Mouse (Mus musculus): ENCODE measurements at regions not wholly inside any gene's neighbourhood (a gene's known extent, or its start where the extent isn't known, plus 50 kb on each side); places are given as distances from the start of the nearest gene placed in this dataset.

DNA sequence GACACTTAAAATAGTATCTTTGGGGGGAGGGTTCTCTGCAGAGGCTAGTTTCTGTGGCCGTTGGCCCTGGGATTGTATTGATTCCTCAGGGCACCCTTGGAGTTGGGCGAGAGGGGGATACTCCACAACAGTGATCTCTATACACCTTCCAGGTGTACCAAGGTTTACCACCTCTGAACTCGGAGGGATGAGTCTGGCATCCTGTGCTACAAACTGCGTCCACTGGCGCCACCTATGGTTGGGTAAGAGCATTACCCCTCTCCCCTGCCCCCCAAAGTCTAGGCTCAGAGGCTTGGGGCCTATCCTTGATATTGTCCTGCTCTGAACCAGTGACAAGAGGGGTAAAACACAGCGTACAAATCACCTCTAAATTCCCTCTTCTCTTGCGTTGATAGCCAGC is 62.2 kb downstream of the Gm17728 start:
- Histone ChIP-seq H3K9me3 (replicated peaks; ENCODE audit: control insufficient read depth, low read length, poor library complexity, severe bottlenecking) (no peaks in the 10 kb centered on the region), H3K9ac (ENCODE audit: low read depth, low read length) (no peak overlapping the region), H3K27ac (ENCODE audit: low read length) (no peak overlapping the region), H3K4me2 (ENCODE audit: low read length) (no peak overlapping the region), H3K4me1 (ENCODE audit: control insufficient read depth, insufficient read depth, low read length) (no peaks in the 10 kb centered on the region), H3K27me3 (ENCODE audit: control insufficient read depth, insufficient read depth, low read depth, low read length) (no peaks in the 10 kb centered on the region), H3K4me3 (ENCODE audit: low read depth, low read length) (no peak overlapping the region), H3K36me3 (ENCODE audit: control insufficient read depth, insufficient read depth, low read length) (no peaks in the 10 kb centered on the region)
- 73% methylated on average over 7 of the region's 7 CpGs for WGBS
- ATAC-seq, result no peak

DNA sequence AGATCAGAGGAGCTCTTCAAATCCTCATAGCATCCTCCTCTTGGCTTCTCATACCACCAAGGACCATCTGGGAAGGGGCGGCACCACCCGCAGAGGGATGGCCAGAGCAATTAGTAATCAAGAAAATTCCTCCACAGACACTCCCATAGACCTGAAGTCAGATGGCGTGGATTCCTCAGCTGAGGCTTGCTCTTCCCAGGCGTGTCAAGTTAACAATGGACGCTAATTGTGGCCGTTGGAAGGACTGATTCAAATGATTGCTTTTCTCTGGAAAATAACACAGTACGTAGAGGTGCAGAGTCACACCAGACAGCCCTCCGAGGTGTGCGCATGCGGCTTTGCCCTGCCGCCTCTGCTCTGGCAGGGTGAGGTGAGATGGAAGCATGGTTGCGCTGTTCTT is 62.7 kb downstream of the Gm17728 start:
- WGBS, result 79% methylated on average over 12 of the region's 12 CpGs
- Histone ChIP-seq H3K9ac (ENCODE audit: low read depth, low read length) (no peak overlapping the region), H3K36me3 (ENCODE audit: control insufficient read depth, insufficient read depth, low read length) (no peaks in the 10 kb centered on the region), H3K27ac (ENCODE audit: low read length) (no peak overlapping the region), H3K4me1 (ENCODE audit: control insufficient read depth, insufficient read depth, low read length) (no peaks in the 10 kb centered on the region), H3K27me3 (ENCODE audit: control insufficient read depth, insufficient read depth, low read depth, low read length) (no peaks in the 10 kb centered on the region), H3K4me2 (ENCODE audit: low read length) (no peak overlapping the region), H3K4me3 (ENCODE audit: low read depth, low read length) (no peak overlapping the region), H3K9me3 (replicated peaks; ENCODE audit: control insufficient read depth, low read length, poor library complexity, severe bottlenecking) (no peaks in the 10 kb centered on the region)
- ATAC-seq, result no peak

DNA sequence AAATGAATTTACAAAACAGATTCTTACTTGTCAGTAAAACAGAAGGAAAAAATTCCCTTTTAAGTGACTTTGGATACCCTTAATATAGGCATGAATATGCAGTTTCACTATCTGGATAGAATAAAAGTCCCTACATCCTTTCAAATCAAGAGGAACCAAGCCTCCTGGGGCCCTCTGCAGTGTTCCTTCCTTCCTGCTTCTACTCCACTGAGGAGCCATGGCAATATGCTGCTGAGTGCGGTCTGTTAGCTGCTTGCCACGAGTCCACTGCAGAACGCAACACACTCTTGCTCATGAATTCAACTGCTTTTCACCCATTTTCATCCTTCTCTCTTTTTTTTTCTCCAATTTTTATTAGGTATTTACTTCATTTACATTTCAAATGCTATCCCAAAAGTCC is 107.5 kb downstream of the Gm17728 start:
- Histone ChIP-seq H3K9ac (ENCODE audit: low read depth, low read length) (no peak overlapping the region), H3K27me3 (ENCODE audit: control insufficient read depth, insufficient read depth, low read depth, low read length) (no peaks in the 10 kb centered on the region), H3K4me2 (ENCODE audit: low read length) (no peak overlapping the region), H3K36me3 (ENCODE audit: control insufficient read depth, insufficient read depth, low read length) (no peaks in the 10 kb centered on the region), H3K4me3 (ENCODE audit: low read depth, low read length) (no peak overlapping the region), H3K9me3 (replicated peaks; ENCODE audit: control insufficient read depth, low read length, poor library complexity, severe bottlenecking) (no peaks in the 10 kb centered on the region), H3K27ac (ENCODE audit: low read length) (no peak overlapping the region), H3K4me1 (ENCODE audit: control insufficient read depth, insufficient read depth, low read length) (no peaks in the 10 kb centered on the region)
- WGBS, result 80% methylated on average over 3 of the region's 3 CpGs
- no peak for ATAC-seq

DNA sequence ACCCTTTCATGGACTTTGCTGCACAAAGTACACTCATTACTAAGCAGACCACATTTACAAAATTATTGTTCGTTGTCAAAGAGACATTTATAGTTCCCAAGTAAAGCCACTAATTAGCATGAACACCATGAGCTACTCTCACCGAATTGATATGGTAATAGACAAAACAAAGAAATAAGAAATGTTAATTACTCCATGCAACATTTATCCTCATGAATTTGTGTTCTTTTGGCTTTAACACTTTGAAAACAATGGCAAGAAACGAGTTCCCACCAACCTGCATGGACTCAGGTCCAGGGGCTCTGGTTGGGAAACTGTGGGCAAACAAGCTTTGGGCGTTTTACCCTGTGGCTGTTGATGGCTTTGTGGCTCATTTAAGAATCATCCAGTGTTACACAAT is 114.2 kb downstream of the Gm17728 start:
- WGBS, result 34% methylated on average over 4 of the region's 4 CpGs
- no peaks in the 10 kb centered on the region for H3K9me3 ChIP-seq (replicated peaks; ENCODE audit: control insufficient read depth, low read length, poor library complexity, severe bottlenecking)
- ATAC-seq, result no peak

DNA sequence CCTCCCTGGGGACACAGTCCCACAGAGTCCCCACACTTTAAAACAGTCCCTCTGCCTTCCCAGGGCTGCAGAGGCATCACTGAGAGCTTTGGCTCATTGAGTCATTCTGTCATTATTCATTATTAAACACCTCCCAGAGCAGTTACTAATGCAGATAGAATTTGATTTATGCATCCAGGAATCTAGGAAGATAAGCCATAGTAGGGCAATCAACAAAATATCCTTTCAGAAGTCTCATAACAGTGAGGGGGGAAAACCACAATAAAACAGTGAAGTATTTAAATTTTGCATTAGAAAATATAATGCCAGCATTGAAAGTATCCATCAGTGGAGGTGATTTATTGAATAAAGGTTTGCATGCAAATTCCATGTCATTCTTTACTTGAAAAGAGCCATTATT is 116.5 kb downstream of the Gm17728 start:
- Histone ChIP-seq H3K36me3 (ENCODE audit: control insufficient read depth, insufficient read depth, low read length) (no peaks in the 10 kb centered on the region), H3K9me3 (replicated peaks; ENCODE audit: control insufficient read depth, low read length, poor library complexity, severe bottlenecking) (no peaks in the 10 kb centered on the region), H3K27ac (ENCODE audit: low read length) (no peak overlapping the region), H3K9ac (ENCODE audit: low read depth, low read length) (no peak overlapping the region), H3K4me2 (ENCODE audit: low read length) (no peak overlapping the region), H3K4me1 (ENCODE audit: control insufficient read depth, insufficient read depth, low read length) (no peaks in the 10 kb centered on the region), H3K4me3 (ENCODE audit: low read depth, low read length) (no peak overlapping the region), H3K27me3 (ENCODE audit: control insufficient read depth, insufficient read depth, low read depth, low read length) (no peaks in the 10 kb centered on the region)
- ATAC-seq, result no peak

More for the DNA sequence above, 114.2 kb downstream of the Gm17728 start:
- Histone ChIP-seq H3K27me3 (ENCODE audit: control insufficient read depth, insufficient read depth, low read depth, low read length) (no peaks in the 10 kb centered on the region), H3K36me3 (ENCODE audit: control insufficient read depth, insufficient read depth, low read length) (no peaks in the 10 kb centered on the region), H3K4me3 (ENCODE audit: low read depth, low read length) (no peak overlapping the region), H3K9ac (ENCODE audit: low read depth, low read length) (no peak overlapping the region), H3K4me2 (ENCODE audit: low read length) (no peak overlapping the region), H3K4me1 (ENCODE audit: control insufficient read depth, insufficient read depth, low read length) (no peaks in the 10 kb centered on the region), H3K27ac (ENCODE audit: low read length) (0 out of 2 replicates have a peak overlapping the region, but pooled peaks have one; percentile 32)

DNA sequence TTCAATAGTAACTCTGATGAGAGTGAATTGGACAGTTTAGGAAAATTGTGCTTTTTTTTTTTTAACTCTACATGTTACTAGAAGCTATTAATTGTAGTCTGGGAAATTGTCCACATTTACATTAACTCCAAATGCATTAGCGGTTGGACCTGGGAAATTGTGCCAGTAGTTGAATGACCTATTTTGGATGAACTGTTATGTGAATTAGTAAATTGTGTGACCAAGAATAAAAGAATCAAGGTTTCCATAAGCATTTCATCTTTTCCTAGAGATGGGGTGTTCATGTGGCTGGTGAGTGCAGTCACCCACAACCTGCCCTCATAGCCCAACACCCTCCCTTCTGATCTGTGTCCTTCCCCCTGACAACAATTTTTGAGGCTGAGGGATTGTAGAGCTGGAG is 118.3 kb downstream of the Gm17728 start:
- WGBS, result 95% methylated on average over 1 of the region's 1 CpGs
- Histone ChIP-seq H3K4me2 (ENCODE audit: low read length) (no peak overlapping the region), H3K27ac (ENCODE audit: low read length) (no peak overlapping the region), H3K36me3 (ENCODE audit: control insufficient read depth, insufficient read depth, low read length) (no peaks in the 10 kb centered on the region), H3K9ac (ENCODE audit: low read depth, low read length) (no peak overlapping the region), H3K9me3 (replicated peaks; ENCODE audit: control insufficient read depth, low read length, poor library complexity, severe bottlenecking) (no peaks in the 10 kb centered on the region), H3K27me3 (ENCODE audit: control insufficient read depth, insufficient read depth, low read depth, low read length) (no peaks in the 10 kb centered on the region), H3K4me3 (ENCODE audit: low read depth, low read length) (no peak overlapping the region), H3K4me1 (ENCODE audit: control insufficient read depth, insufficient read depth, low read length) (no peaks in the 10 kb centered on the region)
- ATAC-seq, result no peak

DNA sequence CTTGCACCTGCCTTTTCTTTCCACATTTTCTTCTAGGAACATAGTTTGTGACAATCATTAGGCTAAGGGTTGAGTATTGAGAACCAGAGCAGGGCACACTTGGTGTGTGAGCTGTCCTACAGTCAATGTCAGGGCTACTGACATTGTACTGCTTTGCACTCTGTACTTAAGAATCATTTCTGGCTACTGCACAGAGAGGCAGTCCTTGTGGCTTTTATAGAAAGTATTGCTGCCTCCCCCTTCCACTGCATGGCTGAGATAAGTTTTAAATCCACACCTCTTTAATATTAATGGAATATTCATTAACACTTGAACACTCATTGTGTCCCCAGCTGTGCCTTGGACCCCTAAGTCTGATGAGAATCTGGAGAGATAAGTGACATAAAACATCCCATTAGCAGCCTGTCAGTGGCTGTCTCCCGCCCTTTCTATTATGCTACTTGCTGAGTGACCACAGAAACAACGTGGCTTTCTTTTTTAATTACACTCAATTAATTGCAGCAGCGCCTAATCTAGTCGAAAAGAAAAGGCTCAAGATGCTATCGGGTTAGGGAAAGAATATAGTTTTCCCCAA is 121.5 kb downstream of the Gm17728 start:
- no peaks in the 10 kb centered on the region for H3K4me1 ChIP-seq (ENCODE audit: control insufficient read depth, insufficient read depth, low read length)
- H3K9me3 ChIP-seq (replicated peaks; ENCODE audit: control insufficient read depth, low read length, poor library complexity, severe bottlenecking), result no peaks in the 10 kb centered on the region
- WGBS, result 34% methylated on average over 5 of the region's 5 CpGs
- H3K27ac ChIP-seq (ENCODE audit: low read length), result no peak overlapping the region
- no peak overlapping the region for H3K4me3 ChIP-seq (ENCODE audit: low read depth, low read length)
- H3K36me3 ChIP-seq (ENCODE audit: control insufficient read depth, insufficient read depth, low read length), result no peaks in the 10 kb centered on the region
- no peak overlapping the region for H3K4me2 ChIP-seq (ENCODE audit: low read length)
- ATAC-seq, result no peak
- no peak overlapping the region for H3K9ac ChIP-seq (ENCODE audit: low read depth, low read length)
- no peaks in the 10 kb centered on the region for H3K27me3 ChIP-seq (ENCODE audit: control insufficient read depth, insufficient read depth, low read depth, low read length)

DNA sequence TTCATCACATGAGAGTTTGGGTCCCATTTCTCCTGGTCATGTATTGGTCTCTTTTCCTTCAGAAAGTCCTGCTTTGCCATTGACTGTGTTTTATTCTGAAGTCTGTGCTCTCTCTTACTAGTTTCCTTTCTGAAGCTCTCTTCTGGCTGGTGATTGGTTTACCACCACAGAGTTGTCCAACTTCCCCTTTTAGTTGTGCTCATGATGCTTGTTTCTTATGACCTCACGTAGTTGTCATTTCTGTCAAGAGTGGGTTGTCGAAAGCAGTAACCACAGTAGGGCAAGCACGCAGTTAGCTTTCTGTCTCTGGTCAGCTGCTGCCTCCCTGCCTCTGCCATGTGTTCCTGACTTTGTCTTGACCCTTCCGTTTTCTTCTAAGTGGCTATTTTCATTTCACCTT is 112.0 kb downstream of the Pabpc6 start:
- Histone ChIP-seq H3K9ac (ENCODE audit: low read depth, low read length) (no peak overlapping the region), H3K9me3 (replicated peaks; ENCODE audit: control insufficient read depth, low read length, poor library complexity, severe bottlenecking) (no peaks in the 10 kb centered on the region), H3K4me2 (ENCODE audit: low read length) (no peak overlapping the region), H3K27me3 (ENCODE audit: control insufficient read depth, insufficient read depth, low read depth, low read length) (no peaks in the 10 kb centered on the region), H3K4me1 (ENCODE audit: control insufficient read depth, insufficient read depth, low read length) (no peaks in the 10 kb centered on the region), H3K27ac (ENCODE audit: low read length) (no peak overlapping the region), H3K36me3 (ENCODE audit: control insufficient read depth, insufficient read depth, low read length) (no peaks in the 10 kb centered on the region), H3K4me3 (ENCODE audit: low read depth, low read length) (no peak overlapping the region)
- no peak for ATAC-seq
- 87% methylated on average over 4 of the region's 4 CpGs for WGBS

DNA sequence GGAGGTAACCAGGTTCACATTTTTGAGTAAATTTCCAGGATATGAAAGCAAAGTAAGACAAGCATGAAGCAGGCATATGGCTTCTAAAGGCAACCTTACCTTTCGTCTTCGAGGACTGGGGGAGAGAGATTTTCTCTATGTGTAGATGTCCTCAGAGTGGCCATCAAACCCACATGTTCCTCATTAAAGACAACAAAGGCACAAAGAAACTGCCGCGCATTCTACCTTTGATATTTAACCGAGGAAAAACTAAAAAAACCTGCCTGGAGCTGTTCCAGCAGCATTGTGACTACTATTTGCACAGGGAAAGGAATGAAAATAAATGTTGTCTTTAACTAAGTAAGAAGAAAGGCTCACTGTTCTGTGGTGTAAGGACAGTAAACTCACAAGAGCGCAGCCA is 102.7 kb downstream of the Pabpc6 start:
- no peak overlapping the region for H3K4me2 ChIP-seq (ENCODE audit: low read length)
- no peak overlapping the region for H3K27ac ChIP-seq (ENCODE audit: low read length)
- H3K4me3 ChIP-seq (ENCODE audit: low read depth, low read length), result no peak overlapping the region
- ATAC-seq, result no peak
- no peaks in the 10 kb centered on the region for H3K27me3 ChIP-seq (ENCODE audit: control insufficient read depth, insufficient read depth, low read depth, low read length)
- no peak overlapping the region for H3K9ac ChIP-seq (ENCODE audit: low read depth, low read length)
- H3K9me3 ChIP-seq (replicated peaks; ENCODE audit: control insufficient read depth, low read length, poor library complexity, severe bottlenecking), result no peaks in the 10 kb centered on the region; the same call in 1 of the 2 replicates
- H3K36me3 ChIP-seq (ENCODE audit: control insufficient read depth, insufficient read depth, low read length), result no peaks in the 10 kb centered on the region
- 63% methylated on average over 6 of the region's 6 CpGs for WGBS
- no peaks in the 10 kb centered on the region for H3K4me1 ChIP-seq (ENCODE audit: control insufficient read depth, insufficient read depth, low read length)
